Mouse (Mus musculus): ENCODE measurements around the gene C1qtnf2. TPM values are rescaled to one million over a fixed set of nuclear protein-coding genes. Genes with fewer than 3 reads are reported as not detected.

Gene C1qtnf2
- polyA plus RNA-seq (2017; shearing (Covaris generic)) = not detected

DNA sequence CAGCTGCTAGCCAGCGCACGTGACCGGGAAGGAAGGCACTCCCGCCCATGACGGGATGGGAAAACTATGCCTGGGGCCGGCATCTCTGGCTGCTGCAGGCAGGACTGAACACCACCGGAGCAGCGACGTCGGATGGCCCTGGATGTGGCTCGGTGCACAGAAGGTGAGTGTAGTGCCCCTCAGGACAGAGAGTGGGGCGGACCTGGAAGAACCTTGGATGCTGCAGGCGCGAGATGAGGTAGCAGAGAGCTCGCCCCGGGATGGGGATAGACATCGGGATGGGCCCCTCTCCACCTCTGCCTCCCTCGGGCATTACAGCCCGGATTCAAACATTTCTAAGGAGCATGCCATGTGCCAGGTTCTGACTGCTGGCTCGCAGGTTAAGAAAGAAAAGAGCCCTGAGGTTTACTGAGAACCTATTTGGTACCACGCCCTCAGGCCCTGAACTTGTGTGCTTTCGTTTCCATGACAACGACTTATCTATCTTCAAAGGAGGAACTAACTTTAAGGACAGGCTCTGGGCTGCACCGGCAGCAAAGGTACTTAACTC is at the start of gene C1qtnf2:
Gene C1qtnf2 (plus strand): TSS at position 52 of the 550 bp plus-strand sequence.

DNA sequence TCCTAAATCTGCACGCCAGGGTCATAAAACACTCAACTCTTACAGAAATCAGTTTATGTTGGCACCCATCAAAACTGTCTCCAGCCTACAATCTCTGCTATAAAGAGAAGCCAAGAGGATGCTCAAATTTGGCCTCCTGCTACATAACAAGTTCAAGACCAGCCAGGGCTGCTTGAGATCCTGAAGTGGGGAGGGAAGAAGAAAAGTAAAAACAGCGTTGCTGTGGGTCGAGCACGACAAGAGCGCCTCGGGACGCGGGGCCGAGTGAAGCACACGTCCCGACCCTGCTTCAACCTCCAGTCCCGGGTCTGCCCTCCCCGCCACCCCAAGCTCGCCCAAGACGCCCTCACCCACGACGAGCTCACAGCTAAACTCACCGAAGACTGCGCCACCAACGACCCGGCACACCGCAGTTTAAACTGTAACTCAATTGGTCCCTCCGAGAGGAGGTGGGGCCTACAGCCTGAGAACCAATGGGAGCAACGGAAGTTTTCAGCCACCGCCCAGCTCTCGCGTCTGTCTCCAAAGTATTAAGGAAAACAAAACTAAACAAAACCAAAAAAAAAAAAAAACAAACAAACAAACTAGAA is 48.2 kb upstream of the C1qtnf2 start, which contains the start of gene Pttg1:
Gene Pttg1 (minus strand): TSS at position 428 of the 590 bp plus-strand sequence.

DNA sequence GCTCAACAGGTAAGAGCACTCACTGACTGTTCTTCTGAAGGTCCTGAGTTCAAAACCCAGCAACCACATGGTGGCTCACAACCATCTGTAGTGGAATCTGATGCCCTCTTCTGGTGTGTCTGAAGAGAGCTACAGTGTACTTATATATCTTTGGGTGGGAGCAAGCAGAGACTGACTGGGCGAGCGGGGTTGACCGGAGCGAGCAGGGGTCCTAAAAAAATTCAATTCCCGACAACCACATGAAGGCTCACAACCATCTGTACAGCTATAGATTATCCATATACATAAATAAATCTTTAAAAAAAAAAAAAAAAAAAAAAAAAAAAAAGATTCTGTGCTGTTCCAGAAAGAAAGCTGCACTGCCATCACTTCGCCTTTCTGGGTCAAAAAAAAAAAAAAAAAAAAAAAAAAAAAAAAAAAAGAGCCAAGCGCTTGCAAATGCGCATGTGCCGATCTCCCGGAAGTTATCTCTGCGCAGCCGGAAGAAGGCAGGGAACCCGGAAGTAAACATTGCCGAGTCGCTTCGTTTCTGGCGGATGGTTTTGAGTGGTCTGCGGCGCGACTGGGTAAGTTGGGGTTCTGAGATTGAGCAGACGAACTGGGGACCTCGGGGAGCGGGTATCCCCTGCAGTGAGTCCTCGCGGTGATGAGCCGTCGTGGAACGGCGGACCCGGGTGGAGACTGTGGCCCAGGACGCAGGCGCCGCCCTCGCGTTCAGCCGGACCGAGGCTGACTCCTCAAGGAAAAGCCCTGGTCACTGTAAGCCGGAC is 40.6 kb upstream of the C1qtnf2 start, which contains the start of gene Slu7:
Gene Slu7 (plus strand): TSS at position 491 of the 770 bp plus-strand sequence.

DNA sequence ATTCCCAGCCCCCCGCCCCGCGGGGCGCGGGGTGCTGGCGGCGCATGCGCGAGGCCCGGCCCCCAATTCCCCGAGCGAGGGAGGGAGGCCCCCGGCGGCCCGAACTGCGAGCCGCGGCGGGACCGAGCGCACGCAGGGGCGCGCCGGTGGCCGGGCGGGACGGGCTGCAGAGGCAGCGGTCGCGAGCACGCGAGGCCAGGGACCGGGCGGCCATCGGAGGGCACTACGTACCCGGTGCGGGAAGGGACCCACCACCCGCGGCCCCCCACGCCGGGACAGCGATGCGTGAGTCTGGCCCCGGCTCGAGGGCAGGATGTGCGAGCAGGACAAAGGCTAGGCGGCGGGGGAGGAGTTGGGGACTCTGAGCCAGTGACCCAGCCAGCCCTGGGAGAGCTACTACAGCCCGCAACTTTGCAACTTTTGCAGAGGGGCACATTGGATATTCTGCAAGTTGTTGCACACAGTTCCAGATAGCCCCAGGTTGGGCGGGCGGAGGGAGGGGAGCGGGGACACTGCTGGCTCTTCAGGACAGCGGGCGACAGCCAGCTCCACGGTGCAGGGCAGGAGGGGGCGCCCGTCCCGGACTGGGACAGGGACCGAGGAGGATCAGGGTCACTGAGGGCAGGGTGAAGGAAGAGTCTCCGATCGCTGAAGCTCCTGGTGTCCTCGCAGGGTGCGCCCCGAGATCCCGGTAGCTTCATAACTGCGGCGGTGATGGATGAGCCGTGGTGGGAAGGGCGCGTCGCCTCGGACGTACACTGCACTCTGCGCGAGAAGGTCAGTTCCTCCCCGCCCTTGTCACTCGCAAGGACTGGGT is 54.8 kb downstream of the C1qtnf2 start, which contains the start of gene Ccnjl:
Gene Ccnjl (plus strand): TSS at position 102 of the 817 bp plus-strand sequence.

Other genes starting within 250 kb of the C1qtnf2 start
- gene Pttg1, start 48.0 kb upstream of the C1qtnf2 start, polyA plus RNA-seq (2017; shearing (Covaris generic)) = 100 to 1,000 TPM; 156 to 183 TPM
- 10 to 100 TPM; 83.1 to 89.6 TPM for gene Slu7, start 40.5 kb upstream of the C1qtnf2 start, polyA plus RNA-seq (2017; shearing (Covaris generic))
- under 1 TPM; 0.27 to 0.86 TPM for gene Ccnjl, start 54.5 kb downstream of the C1qtnf2 start, polyA plus RNA-seq (2017; shearing (Covaris generic))
- under 1 TPM in 1 of 2 experiments, not detected in 1; 0.07 TPM for gene 4933415A04Rik, start 112.8 kb downstream of the C1qtnf2 start, polyA plus RNA-seq (2017; shearing (Covaris generic))
- gene Fabp6, start 127.3 kb downstream of the C1qtnf2 start, polyA plus RNA-seq (2017; shearing (Covaris generic)) = under 1 TPM in 1 of 2 experiments, not detected in 1; 0.84 TPM
- gene Pwwp2a, start 207.7 kb downstream of the C1qtnf2 start, polyA plus RNA-seq (2017; shearing (Covaris generic)) = 10 to 100 TPM; 71.7 to 76.8 TPM